Mouse (Mus musculus): ENCODE measurements around the gene Olfr646.

Olfr646 gene

GRCm38 (mm10) chr7:104104757-104104972 is at the start of gene Olfr646:
Gene Olfr646, plus strand, starts transcription at chr7:104104873.
- no peak for DNase-seq (ENCODE audit: inconsistent age in 2 of 2, low spot score in 1 of 2)

GRCm38 (mm10) chr7:104059215-104059614 is 45.5 kb upstream of the Olfr646 start:
- DNase-seq (ENCODE audit: inconsistent age in 2 of 2, low spot score in 1 of 2) = no peak

GRCm38 (mm10) chr7:104061345-104061744 is 43.3 kb upstream of the Olfr646 start, which contains the start of gene 4930516K23Rik:
Gene 4930516K23Rik, minus strand, starts transcription at chr7:104061445.
- no peak for DNase-seq (ENCODE audit: inconsistent age in 2 of 2, low spot score in 1 of 2)

GRCm38 (mm10) chr7:104071769-104072168 is 32.9 kb upstream of the Olfr646 start, which contains the start of gene Olfr644:
Gene Olfr644, minus strand, starts transcription at chr7:104071869.
- DNase-seq (ENCODE audit: inconsistent age in 2 of 2, low spot score in 1 of 2) = no peak

GRCm38 (mm10) chr7:104085365-104085764 is 19.3 kb upstream of the Olfr646 start, which contains the start of gene Olfr645:
Gene Olfr645, minus strand, starts transcription at chr7:104085465.
- DNase-seq (ENCODE audit: inconsistent age in 2 of 2, low spot score in 1 of 2) = no peak

GRCm38 (mm10) chr7:104103913-104104756 is 538 bp upstream of the Olfr646 start:
- no peak for DNase-seq (ENCODE audit: inconsistent age in 2 of 2, low spot score in 1 of 2)

- no peak for DNase-seq (ENCODE audit: inconsistent age in 2 of 2, low spot score in 1 of 2)
Observed at GRCm38 (mm10) chr7:104129726-104130125, 25.1 kb downstream of the Olfr646 start, which contains the start of gene Ubqln5. Gene Ubqln5, minus strand, starts transcription at chr7:104129826.

- no peak for DNase-seq (ENCODE audit: inconsistent age in 2 of 2, low spot score in 1 of 2)
Observed at GRCm38 (mm10) chr7:104137305-104137704, 32.6 kb downstream of the Olfr646 start, which contains the start of gene Olfr643. Gene Olfr643, minus strand, starts transcription at chr7:104137405.

GRCm38 (mm10) chr7:104143179-104143578 is 38.5 kb downstream of the Olfr646 start, which contains the start of gene Ubqln3:
Gene Ubqln3, minus strand, starts transcription at chr7:104143279.
- no peak for DNase-seq (ENCODE audit: inconsistent age in 2 of 2, low spot score in 1 of 2)

- DNase-seq (ENCODE audit: inconsistent age in 2 of 2, low spot score in 1 of 2) = no peak
Observed at GRCm38 (mm10) chr7:104150456-104150855, 45.8 kb downstream of the Olfr646 start, which contains the start of gene Ubqlnl. Gene Ubqlnl, minus strand, starts transcription at chr7:104150556.

Measured in adrenal gland, adult (tissue).